Mouse (Mus musculus): ENCODE data around the gene Anxa8. TPM values are rescaled to one million over a fixed set of nuclear protein-coding genes. Genes with fewer than 3 reads are reported as not detected.

Gene Anxa8
- polyA plus RNA-seq, 1 experiment from 2014 or later: 0.16 TPM

Other genes starting within 250 kb of the Anxa8 start
- 5.6 and 6.4 TPM in 2 replicates for gene Gdf10, start 162.4 kb upstream of the Anxa8 start, polyA plus RNA-seq (2015; fragmentation: Nextera tagmentation; extraction: Ambion mirVana)
- 9.1 and 9.7 TPM in 2 replicates for gene Gdf2, start 144.9 kb upstream of the Anxa8 start, polyA plus RNA-seq (2015; fragmentation: Nextera tagmentation; extraction: Ambion mirVana)
- 0.06 and 0.07 TPM in 2 replicates for gene Rbp3, start 132.0 kb upstream of the Anxa8 start, polyA plus RNA-seq (2015; fragmentation: Nextera tagmentation; extraction: Ambion mirVana)
- not detected in 2 replicates for gene Zfp488, start 107.2 kb upstream of the Anxa8 start, polyA plus RNA-seq (2015; fragmentation: Nextera tagmentation; extraction: Ambion mirVana)
- not detected in 2 replicates for gene Gm30083, start 70.8 kb upstream of the Anxa8 start, polyA plus RNA-seq (2015; fragmentation: Nextera tagmentation; extraction: Ambion mirVana)
- not detected in 2 replicates for gene Gm5460, start 69.2 kb upstream of the Anxa8 start, polyA plus RNA-seq (2015; fragmentation: Nextera tagmentation; extraction: Ambion mirVana)
- gene Antxrl, start 33.3 kb upstream of the Anxa8 start, polyA plus RNA-seq (2015; fragmentation: Nextera tagmentation; extraction: Ambion mirVana): not detected in 2 replicates
- gene A630023A22Rik, start 16.8 kb downstream of the Anxa8 start, polyA plus RNA-seq (2015; fragmentation: Nextera tagmentation; extraction: Ambion mirVana): not detected in 2 replicates
- gene Npy4r, start 66.5 kb downstream of the Anxa8 start, polyA plus RNA-seq (2015; fragmentation: Nextera tagmentation; extraction: Ambion mirVana): 0.02 TPM in 1 of 2 replicates, not detected in the other
- 0.05 and 0.08 TPM in 2 replicates for gene Gprin2, start 115.7 kb downstream of the Anxa8 start, polyA plus RNA-seq (2015; fragmentation: Nextera tagmentation; extraction: Ambion mirVana)
- 0.43 and 0.44 TPM in 2 replicates for gene Syt15, start 133.6 kb downstream of the Anxa8 start, polyA plus RNA-seq (2015; fragmentation: Nextera tagmentation; extraction: Ambion mirVana)
- 7.1 and 8.4 TPM in 2 replicates for gene Shld2, start 224.5 kb downstream of the Anxa8 start, polyA plus RNA-seq (2015; fragmentation: Nextera tagmentation; extraction: Ambion mirVana)
- gene Glud1, start 224.7 kb downstream of the Anxa8 start, polyA plus RNA-seq (2015; fragmentation: Nextera tagmentation; extraction: Ambion mirVana): 142 and 159 TPM in 2 replicates

Measured in liver, embryonic 15.5 days (tissue).